Mouse (Mus musculus) CD4-positive naive resting alpha-beta T cell, adult 76 days (primary cell): Measurements from ENCODE around the gene Cited1. TPM values are rescaled to one million over a fixed set of nuclear protein-coding genes. Genes with fewer than 3 reads are reported as not detected.

Experiments
- total RNA-seq: library from RNA; stranded (reverse); gene quantifications from one replicate; pipeline ENCODE4 v1.2.4, GENCODE M21; 2023

Cited1 gene
- not detected for total RNA-seq

DNA sequence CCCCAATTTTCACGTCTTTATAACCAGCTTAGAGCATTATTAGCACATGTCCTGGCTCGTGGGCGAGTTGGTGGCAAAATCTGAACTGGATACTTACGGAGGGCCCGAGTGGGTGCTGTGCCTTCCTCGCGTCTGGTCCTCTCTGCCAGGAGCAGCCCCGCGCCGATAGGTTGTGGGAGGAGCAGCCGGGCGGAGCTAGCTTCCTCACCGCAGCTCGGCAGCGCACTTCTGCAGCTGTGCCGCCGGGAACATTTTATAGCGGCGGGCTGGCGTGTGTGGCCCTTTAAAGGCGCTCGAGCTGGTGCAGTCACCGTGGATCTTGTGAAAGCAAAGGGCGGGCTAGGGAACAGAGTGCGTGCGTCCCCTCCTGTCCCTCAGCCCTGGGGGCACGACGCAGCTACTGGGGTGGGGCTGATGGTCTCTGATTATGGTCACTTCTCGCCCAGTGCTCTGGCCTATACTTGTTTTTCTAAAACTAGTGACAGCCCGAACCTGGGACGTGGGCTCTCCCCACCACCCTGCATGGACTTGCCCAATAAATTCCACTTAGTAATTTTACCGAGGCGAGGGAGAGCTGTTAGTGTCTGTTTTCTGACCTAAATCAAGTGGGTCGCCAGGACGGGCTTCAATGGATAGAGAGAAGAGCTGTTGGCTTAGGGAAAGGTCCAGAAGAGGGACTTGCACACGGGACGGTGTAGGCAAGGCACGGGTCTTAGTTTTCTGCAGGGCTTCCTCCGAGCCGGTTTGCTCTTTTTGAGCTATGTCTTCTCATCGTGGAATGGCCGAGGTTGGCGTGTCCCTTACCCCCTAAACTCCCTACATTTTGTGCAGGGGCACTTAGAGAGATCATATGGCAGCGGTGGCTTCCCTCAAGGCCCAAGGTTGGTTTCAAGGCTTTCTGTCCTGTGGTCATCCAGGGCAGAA is at the start of gene Cited1:
Cited1 (minus strand) TSS at position 245 of the 924 bp plus-strand sequence.

Other genes with a start within 250 kb of the Cited1 start
- 0.59 TPM for gene Rtl5, start 180.9 kb downstream of the Cited1 start, total RNA-seq
- gene Pin4, start 132.7 kb downstream of the Cited1 start, total RNA-seq = 12.2 TPM
- 1.9 TPM for gene Ercc6l, start 95.1 kb downstream of the Cited1 start, total RNA-seq
- 3,836 TPM for gene Rps4x, start 62.8 kb downstream of the Cited1 start, total RNA-seq